Mouse (Mus musculus): Measurements from ENCODE around the gene Rps11. TPM values are rescaled to one million over a fixed set of nuclear protein-coding genes. Genes with fewer than 3 reads are reported as not detected.
A peak's percentile ranks its signal among the peaks of the same experiment; 100 is the strongest.
"Not testable (repeated sequence)": the region's sequence is repeated elsewhere in the genome, so short reads cannot be mapped to it uniquely, and the experiment has no call there.

The Rps11 gene
- total RNA-seq, 2 experiments from 2014 or later: 1,705 to 3,773 TPM

DNA sequence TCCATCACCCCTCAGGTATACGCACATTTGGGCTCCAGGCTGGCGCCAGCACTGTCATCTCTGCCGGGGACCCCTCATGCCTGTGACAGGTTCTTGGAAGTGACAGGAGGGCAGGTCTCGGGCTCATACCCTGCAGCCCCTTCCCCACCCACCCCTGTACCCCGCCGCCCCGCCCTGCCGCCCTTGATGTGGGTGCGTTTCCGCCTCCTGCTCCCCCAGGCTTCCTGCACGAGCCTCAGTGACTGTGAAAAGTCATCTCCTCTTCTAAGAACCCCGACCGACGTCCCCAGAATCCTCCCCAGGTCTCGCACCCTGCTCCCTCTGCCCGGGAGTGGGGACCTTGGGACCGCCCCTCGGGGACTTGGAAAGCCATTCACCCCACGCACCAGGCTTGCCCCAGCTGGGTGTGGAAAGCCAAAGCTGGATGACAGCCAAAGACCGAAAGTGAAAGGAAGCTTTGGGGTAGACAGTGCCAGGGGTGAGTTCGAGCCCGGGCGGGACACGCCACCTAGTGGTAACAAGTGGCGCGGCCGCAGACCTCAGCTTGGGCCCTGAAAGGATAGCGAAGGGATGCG is 11.8 kb upstream of the Rps11 start, which contains the start of the genes Gm45713 and Flt3l:
Gene Gm45713 (minus strand): TSS at position 239 of the 575 bp plus-strand sequence.
Gene Flt3l (minus strand): TSS at position 440 of the 575 bp plus-strand sequence.
- ATAC-seq (replicated peaks; ENCODE audit: low FRiP score, low TSS enrichment, poor library complexity, severe bottlenecking): peak; percentile 44

DNA sequence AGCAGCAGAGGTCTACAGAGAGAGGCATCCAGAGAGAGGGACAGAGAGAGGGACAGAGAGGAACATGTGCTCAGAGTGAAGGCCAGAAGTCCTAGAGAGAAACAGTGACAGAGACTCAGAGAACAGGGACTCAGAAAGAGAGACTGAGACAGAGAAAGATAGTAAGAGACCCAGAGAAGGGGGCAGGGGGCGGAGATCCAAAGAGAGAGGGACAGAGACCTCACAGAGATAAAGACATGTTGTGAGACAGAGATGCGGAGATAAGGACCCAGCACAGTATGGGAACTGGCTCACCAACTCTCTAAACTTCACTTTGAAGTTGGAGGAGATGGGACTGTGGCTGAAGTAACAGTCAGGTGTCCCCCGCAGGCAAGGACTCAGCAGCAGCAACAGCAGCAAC is 11.1 kb upstream of the Rps11 start:
- no peak for ATAC-seq (replicated peaks; ENCODE audit: low FRiP score, low TSS enrichment, poor library complexity, severe bottlenecking)

DNA sequence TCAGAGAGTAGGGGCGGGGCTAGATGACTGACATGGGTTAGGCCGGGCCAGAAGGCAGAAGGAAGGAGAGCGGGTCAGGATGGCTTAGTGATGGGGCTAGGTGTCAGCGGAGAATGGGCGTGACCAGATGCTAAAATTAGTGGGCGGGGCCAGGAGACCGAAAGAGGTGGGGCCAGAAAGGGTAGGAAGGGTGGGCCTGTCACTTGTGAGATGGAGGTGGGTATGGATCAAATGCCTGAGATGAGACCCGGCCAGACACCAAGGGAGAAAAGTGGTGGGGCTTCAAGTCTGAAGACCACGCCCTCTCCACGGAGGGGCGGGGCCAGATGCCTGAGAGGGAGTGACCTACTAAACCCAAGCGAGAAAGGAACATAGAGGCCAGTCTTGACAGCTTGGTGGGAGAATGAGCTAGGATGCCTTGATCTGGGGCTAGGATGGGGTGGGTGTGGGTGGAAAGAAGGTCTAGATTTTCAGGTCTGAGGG is 10.3 kb upstream of the Rps11 start:
- peak; percentile 40 for ATAC-seq (replicated peaks; ENCODE audit: low FRiP score, low TSS enrichment, poor library complexity, severe bottlenecking)

DNA sequence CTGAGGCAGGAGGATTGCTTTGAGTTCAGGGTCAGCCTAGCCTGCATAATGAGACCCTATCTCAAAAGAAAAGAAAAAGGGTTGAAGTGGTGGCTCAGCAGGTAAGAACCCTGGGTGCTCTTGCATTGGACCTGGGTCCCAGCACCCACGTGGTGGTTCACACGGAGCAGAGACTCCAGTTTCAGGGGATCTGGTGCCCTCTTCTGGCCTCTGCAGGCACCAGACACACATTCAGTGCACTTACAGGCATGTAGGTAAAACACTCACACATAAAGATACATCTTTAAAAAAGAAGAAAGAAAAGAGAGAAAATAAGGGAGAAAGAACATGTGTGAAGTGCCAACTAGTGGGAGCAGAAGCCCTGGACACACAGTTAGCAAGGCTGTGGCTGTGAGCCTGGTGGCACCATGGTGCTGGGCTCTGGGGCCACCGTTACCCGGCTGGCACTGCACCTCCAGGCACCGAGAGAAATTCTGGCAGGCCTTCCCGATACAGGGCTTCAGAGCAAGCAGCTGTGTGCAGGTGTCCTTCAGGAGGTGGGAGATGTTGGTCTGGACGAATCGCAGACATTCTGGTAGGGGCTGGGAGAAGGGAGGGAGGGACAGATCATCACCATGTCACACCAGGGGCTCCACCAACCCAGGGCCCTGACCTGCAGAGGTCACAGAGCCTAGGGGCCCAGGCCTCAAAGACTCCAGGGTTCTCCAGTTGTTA is 9.4 kb upstream of the Rps11 start:
- no peak for ATAC-seq (replicated peaks; ENCODE audit: low FRiP score, low TSS enrichment, poor library complexity, severe bottlenecking)

DNA sequence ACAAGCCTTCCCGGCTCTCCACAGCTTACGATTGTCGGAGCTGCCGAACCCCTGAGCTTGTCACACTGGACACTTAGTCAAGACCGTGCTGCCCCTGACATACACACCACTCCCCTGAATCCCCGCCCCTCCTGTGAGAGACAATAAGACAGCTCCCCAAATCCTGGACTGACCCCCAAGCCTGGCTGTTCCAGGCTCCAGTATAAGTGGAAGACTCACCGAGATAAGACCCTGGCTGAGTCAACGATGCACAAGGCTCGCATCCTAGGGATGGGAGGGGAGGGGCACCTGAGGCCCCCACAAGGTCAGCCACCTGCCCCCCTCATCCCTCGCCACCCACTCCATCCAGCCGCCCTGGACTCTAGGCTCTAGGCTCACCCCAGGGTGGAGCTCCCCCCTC is 7.6 kb upstream of the Rps11 start:
- no peak for ATAC-seq (replicated peaks; ENCODE audit: low FRiP score, low TSS enrichment, poor library complexity, severe bottlenecking)

DNA sequence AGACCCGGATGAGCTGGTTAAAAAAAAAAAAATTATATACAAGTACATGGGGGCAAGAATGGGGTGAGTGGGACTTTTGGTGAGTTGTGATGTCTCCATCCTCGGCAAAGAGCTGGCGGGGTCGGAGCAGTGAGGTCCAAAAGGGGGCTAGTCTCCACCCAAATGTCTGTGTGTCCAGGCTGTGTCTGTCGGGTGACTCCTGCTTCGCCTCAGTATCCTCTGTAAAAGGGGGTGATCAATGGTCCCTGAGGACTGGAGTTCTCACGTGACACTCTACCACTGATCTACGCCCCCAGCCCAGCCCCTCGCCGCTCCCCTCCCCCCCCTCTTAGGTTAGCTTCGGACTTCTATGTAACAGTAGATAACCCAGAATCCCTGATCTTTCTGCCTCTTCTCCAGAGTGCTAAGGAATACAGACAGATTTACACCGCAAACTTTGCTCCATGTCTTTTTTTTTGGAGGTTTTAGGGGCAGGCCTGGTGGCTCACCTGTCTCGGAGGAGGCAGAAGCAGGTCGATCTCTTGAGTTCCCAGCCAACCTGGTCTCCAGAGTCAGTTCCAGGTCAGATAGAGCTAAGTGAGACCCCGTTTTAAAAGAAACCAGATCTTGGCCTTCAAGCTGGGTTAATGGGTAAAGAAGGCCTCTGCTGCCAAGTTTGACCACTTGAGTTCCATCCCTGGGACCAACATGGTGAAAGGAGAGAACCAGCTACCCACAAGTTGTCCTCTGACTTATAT is 5.7 kb upstream of the Rps11 start:
- no peak for ATAC-seq (replicated peaks; ENCODE audit: low FRiP score, low TSS enrichment, poor library complexity, severe bottlenecking)

DNA sequence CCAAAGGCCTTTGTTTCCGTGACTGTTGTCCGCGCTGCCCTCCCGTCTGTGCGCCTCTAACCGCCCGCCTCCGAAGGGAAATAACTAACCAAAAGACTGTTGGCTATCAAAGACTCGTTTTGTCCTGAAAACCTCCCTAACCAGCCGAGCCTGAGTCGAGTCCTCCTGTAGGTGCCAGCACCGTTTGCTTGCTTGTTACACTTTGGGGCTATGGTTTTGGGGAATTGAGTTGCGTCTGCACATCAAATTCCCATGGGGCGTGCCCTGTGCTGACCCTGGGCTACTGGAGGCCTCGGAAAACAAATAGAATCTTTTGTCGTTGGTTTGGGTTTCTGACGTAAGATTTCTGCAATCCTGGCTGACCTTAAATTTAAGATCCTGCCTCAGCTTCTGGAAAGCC is 5.1 kb upstream of the Rps11 start:
- ATAC-seq (replicated peaks; ENCODE audit: low FRiP score, low TSS enrichment, poor library complexity, severe bottlenecking): 0 out of 2 replicates have a peak, but pooled peaks have one; percentile 0

DNA sequence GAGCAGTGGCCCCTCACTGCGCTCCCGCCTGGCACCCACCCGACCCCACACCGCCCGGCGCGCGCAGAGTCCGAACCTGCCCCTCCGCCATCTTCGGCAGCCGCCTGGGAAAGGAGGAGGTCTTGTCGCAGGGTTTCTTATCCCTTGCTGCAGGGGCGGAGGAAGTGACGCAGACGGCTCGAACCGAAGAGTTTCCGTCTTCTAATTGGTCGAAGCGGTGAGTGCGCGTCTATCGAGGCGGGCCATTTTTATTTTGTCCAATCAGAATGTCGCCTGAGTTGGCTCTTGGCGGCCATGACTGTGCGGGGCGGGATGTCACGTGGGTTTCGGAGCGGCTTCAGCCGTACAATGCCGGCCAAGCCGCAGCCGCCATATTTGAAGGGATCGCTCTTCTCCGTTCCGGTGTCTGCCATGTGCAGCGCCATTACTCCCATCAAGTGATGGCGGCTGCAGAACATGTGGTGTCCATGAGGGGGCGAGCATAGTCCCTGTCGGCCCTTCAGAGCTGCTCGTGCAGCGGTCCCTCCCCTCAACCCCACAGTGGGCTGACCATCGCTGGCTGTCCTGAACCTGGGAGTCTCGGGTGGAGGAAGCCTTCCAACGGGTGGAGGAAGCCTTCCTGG is 4.5 kb upstream of the Rps11 start, which contains the start of gene Rpl13a:
Gene Rpl13a (minus strand): TSS at position 138 of the 623 bp plus-strand sequence.
- ATAC-seq (replicated peaks; ENCODE audit: low FRiP score, low TSS enrichment, poor library complexity, severe bottlenecking): peak; percentile 77

DNA sequence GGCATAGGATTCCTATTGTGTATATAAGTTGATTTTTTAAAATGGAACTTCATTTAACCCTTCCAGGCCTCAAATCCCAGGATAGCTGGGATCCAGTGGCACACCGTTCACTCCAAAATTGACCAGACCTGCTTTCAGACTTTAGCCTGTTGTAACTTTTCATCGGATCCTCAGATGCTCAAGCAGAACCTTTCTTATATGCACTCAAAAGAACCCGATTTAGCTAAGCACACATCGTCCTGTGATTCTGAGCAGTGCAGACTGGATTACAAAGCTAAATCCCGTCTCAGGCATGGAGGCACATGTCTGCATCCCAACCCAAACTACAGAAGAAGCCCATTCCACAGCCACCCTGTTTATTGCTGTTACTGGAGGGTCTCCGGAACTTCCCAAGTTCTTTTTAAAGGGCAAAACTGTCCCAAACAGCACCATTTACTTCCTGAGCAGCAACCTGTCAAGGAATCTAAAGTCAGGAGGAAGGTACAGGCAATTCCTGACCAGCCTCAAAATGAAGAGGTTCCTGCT is 3.5 kb upstream of the Rps11 start:
- no peak for ATAC-seq (replicated peaks; ENCODE audit: low FRiP score, low TSS enrichment, poor library complexity, severe bottlenecking)

DNA sequence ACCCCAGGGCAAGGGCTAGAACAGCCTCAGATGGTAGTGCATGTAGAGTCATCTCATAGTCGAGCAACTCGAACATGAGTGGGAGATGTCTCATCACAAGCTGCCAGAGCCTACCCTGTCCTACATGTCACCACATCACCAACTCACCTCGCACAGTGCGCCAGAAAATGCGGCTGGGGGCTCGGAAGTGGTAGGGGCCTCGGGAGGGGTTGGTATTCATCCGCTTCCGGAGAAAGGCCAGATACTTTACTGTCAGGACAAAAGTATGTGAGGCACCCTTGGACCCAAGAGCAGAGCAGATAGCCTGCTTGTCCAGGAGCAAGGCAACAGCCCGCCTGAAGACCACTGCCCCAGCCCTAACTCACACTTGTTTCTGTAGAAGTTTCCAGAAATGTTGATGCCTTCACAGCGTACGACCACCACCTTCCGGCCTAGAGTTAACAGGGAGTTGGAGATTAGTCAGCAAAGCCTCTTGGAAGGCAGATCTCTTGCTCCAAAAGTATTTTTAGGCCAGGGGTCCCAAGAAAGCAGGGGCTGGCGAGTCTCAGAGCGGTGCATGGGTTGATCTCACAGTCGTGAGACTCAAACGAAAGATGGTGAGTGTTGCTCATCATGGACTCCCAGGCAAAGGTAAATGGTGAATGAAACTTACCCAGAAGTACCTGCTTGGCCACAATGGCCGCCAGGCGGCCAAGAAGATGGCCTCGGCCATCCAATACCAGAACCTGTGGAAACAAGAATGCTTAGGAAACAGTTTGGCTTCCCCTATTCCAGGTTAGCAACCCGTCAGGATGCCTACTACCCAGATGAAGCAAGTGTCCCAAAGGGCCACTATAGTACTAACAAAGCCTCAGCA is 2.8 kb upstream of the Rps11 start:
- no peak for ATAC-seq (replicated peaks; ENCODE audit: low FRiP score, low TSS enrichment, poor library complexity, severe bottlenecking)

DNA sequence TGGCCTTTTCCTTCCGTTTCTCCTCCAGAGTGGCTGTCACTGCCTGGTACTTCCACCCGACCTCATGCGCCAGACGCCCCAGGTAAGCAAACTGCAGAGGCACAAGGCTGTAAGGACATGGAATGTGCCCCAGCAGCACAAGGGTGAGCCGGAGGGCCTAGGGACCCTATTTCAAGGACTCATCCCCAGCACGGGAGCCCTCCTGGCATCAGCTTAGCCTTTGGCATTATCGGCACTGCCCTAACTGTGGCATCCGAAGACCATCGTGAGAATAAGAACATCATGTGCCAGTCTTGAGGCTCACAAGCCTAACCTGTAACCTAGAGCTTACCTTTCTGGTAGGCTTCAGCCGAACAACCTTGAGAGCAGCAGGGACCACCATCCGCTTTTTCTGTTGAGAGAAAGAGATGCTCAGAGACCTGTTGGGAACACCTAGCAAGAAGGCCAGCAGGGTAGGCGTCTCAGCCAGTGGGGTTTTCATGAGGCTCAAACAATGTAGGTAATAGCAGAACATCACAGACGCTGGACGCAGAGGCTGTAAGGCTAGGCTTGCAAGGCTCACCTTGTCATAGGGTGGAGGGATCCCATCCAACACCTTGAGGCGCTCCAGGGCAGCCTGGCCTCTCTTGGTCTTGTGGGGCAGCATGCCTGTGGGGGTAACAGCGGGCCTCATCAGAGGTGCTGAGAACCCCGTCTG is 2.1 kb upstream of the Rps11 start:
- no peak for ATAC-seq (replicated peaks; ENCODE audit: low FRiP score, low TSS enrichment, poor library complexity, severe bottlenecking)

DNA sequence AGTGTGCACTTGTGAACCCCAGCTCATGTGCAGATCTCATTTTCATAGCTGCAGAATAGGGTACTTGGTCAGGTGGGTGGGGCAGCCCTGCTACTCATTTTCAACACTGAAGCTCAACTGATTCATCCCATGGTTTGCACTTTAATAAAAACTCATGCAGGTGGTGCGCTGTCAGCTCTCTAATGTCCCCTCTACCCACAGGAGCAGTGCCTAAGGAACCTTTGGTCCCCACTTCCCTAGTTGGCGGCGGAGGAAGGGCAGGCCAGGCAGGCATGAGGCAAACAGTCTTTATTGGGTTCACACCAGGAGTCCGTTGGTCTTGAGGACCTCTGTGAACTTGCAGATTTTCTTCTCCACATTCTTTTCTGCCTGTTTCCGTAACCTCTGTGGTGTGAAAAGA is 1.4 kb upstream of the Rps11 start:
- ATAC-seq (replicated peaks; ENCODE audit: low FRiP score, low TSS enrichment, poor library complexity, severe bottlenecking): not testable (repeated sequence)

DNA sequence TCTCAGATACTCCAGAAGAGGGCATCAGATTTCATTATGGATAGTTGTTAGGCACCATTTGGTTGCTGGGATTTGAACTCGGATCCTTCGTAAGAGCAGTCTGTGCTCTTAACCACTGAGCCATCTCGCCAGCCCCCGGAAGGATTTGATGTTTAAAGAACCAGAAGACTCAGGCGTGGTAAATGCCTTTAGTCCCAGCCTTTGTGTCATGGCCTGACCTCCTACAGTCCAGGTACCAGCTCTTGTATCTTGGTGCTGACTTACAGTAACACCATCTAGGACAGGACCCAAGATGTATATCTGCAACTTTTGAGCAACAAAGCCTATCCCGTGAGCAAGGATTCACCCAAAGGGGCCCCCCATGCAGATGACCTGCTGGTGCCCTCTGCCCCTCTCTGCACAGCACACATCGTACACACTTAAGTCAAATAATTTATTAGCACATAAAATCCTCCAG is 933 bp upstream of the Rps11 start:
- ATAC-seq (replicated peaks; ENCODE audit: low FRiP score, low TSS enrichment, poor library complexity, severe bottlenecking): no peak

DNA sequence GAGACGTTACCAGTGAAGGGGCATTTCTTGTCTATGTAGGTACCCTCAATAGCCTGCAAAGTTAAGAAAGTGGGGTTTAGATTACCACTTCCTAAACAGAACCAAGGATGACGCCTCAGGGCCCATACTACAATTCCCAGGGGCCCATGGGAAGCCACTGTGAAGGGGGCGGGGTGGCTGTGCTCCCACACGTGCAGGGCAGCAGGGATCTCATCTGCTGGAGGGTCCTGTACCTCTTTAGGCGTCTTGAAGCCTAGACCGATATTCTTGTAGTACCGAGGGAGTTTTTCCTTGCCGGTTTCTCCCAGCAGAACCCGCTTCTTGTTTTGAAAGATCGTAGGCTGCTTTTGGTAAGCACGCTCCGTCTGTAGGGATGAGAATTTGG is 1.1 kb downstream of the Rps11 start:
- no peak for ATAC-seq (replicated peaks; ENCODE audit: low FRiP score, low TSS enrichment, poor library complexity, severe bottlenecking)

DNA sequence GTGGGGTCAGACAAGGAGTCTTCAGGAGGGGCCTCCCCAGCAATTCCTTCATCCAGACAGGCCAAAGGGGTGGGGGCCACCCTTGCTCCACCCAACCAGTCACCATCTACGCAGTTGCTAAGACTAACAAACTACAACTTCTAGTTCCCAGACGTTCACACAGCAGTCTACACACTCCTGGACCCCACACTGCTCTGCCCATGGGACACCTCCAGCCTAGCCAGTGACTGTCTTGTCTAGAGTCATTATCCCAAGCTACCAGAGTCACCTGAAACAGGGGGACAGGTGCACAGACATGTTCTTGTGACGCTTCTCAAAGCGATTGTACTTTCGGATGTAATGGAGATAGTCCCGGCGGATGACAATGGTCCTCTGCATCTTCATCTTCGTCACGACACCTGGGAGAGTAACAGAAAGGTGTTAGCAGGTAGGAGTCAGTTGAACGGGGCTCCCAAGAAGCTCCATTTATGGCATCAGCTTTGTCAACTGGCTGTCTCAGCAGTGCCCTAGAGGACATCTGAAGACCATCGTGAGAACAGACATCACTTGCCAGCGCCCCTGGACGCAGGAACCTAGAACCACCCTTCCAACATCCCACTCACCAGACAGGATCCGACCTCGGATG is 1.6 kb downstream of the Rps11 start:
- no peak for ATAC-seq (replicated peaks; ENCODE audit: low FRiP score, low TSS enrichment, poor library complexity, severe bottlenecking)

DNA sequence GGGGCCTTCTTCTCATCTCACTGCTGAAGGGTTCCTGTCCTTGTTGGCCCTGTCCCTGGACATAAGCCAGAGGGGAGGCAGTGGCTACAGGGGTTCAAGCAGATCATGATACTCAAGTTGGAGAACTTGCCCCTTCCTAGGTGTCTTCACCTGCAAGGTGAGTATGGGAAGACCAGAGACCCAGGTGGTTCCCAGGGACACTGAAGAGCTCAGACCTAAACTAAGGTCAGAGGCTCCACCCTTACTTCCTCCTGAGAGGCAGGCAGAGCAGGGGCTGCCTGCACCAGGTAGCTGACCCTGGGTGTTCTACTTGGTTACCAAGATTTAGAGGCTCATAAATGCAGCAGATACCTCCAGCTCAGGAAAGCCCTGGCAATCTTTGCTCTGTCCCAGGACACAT is 2.3 kb downstream of the Rps11 start:
- no peak for ATAC-seq (replicated peaks; ENCODE audit: low FRiP score, low TSS enrichment, poor library complexity, severe bottlenecking)

DNA sequence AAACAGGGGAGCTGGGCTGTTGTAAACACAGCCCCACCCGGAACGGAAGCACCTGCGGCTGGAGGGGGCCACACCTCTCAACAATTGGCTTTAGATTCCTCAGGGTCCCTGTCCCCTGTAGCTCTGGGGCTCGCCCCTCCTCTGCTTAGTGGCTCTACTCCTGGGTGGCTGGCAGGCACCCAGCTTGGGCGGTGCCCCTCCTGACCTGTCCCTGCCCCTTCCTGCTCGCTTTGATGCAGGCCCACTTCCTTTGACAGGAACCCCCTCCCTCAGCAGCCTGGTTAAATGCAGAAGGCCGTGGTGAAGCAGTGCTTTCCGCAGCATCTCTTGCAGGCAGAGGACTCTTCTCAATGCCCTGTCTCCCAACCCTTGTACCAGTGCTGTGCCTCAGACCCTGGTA is 2.8 kb downstream of the Rps11 start:
- ATAC-seq (replicated peaks; ENCODE audit: low FRiP score, low TSS enrichment, poor library complexity, severe bottlenecking): no peak
